In genomic region chrX:95165671-95166127, GRCm38 (mm10) we compare ENCODE assay signal across 8 mouse cellular contexts. TPM values are rescaled to one million over a fixed set of nuclear protein-coding genes. Genes with fewer than 3 reads are reported as not detected.
DNase-seq lines count a peak whose midpoint lies in the region; ATAC-seq and TF ChIP-seq lines count a peak whose summit lies in the region.

No protein-coding gene starts in this region.

- peak overlapping the region; percentile 57 for H3K9ac ChIP-seq in forebrain, postnatal 0 days
- peak overlapping the region; percentile 56 for H3K9ac ChIP-seq in intestine, embryonic 14.5 days (ENCODE audit: low read length)
- peak overlapping the region; percentile 65 for H3K9ac ChIP-seq in stomach, postnatal 0 days (ENCODE audit: low read length)

- peak; percentile 16 for ATAC-seq in forebrain, postnatal 0 days
- ATAC-seq in intestine, embryonic 14.5 days (replicated peaks; ENCODE audit: low FRiP score, low TSS enrichment, low read depth) = peak; percentile 41
- ATAC-seq in stomach, postnatal 0 days (ENCODE audit: low FRiP score, low TSS enrichment) = peak; percentile 41

- H3K4me3 ChIP-seq in forebrain, postnatal 0 days (ENCODE audit: low read depth, low read length) = peak overlapping the region; percentile 47
- peak overlapping the region; percentile 47 for H3K4me3 ChIP-seq in intestine, embryonic 14.5 days (ENCODE audit: low read depth, low read length)
- H3K4me3 ChIP-seq in stomach, postnatal 0 days (ENCODE audit: low read depth, low read length) = peak overlapping the region; percentile 54

- peak overlapping the region; percentile 87 for H3K27ac ChIP-seq in forebrain, postnatal 0 days (ENCODE audit: low read depth, low read length)
- H3K27ac ChIP-seq in intestine, embryonic 14.5 days (ENCODE audit: low read depth) = peak overlapping the region; percentile 78
- peak overlapping the region; percentile 75 for H3K27ac ChIP-seq in stomach, postnatal 0 days (replicated peaks)

- H3K4me1 ChIP-seq in forebrain, postnatal 0 days (ENCODE audit: insufficient read depth) = no peaks in the 10 kb centered on the region
- H3K4me1 ChIP-seq in intestine, embryonic 14.5 days (replicated peaks; ENCODE audit: control insufficient read depth, insufficient read depth, low read length) = 0 out of 2 replicates have a peak, but pooled peaks cover 3% of the 10 kb centered on the region
- no peaks in the 10 kb centered on the region for H3K4me1 ChIP-seq in stomach, postnatal 0 days (replicated peaks; ENCODE audit: control insufficient read depth, insufficient read depth)

- peak overlapping the region; percentile 61 for H3K4me2 ChIP-seq in forebrain, postnatal 0 days (ENCODE audit: low read depth)
- H3K4me2 ChIP-seq in intestine, embryonic 14.5 days (ENCODE audit: low read length) = peak overlapping the region; percentile 63
- H3K4me2 ChIP-seq in stomach, postnatal 0 days (replicated peaks; ENCODE audit: low read depth) = peak overlapping the region; percentile 60

- H3K9me3 ChIP-seq in forebrain, postnatal 0 days (ENCODE audit: low read length) = no peaks in the 10 kb centered on the region
- H3K9me3 ChIP-seq in intestine, embryonic 14.5 days (ENCODE audit: control insufficient read depth, low read length) = no peaks in the 10 kb centered on the region
- H3K9me3 ChIP-seq in stomach, postnatal 0 days (ENCODE audit: control insufficient read depth, low read length) = no peaks in the 10 kb centered on the region

- TF ChIP-seq CTCF in forebrain, postnatal 0 days (IDR thresholded peaks at IDR 0.05; ENCODE audit: low read depth) = no peak
- no peak for TF ChIP-seq CTCF in stomach, postnatal 0 days (IDR thresholded peaks at IDR 0.05; ENCODE audit: low read depth)

- TF ChIP-seq EP300 in stomach, postnatal 0 days (optimal IDR thresholded peaks at IDR 0.05) = no peak

- 32% methylated on average over 9 of the region's 9 CpGs for WGBS in forebrain, postnatal 0 days
- 26% methylated on average over 9 of the region's 9 CpGs for WGBS in intestine, embryonic 14.5 days
- 23% methylated on average over 9 of the region's 9 CpGs for WGBS in stomach, postnatal 0 days

- no peaks in the 10 kb centered on the region for H3K27me3 ChIP-seq in forebrain, postnatal 0 days (ENCODE audit: insufficient read depth, low read length)
- 0 out of 2 replicates have a peak, but pooled peaks cover 7% of the 10 kb centered on the region for H3K27me3 ChIP-seq in intestine, embryonic 14.5 days (replicated peaks; ENCODE audit: control insufficient read depth, insufficient read depth, low read length)
- H3K27me3 ChIP-seq in stomach, postnatal 0 days (ENCODE audit: control insufficient read depth, insufficient read depth, low read length) = no peaks in the 10 kb centered on the region

- no peaks in the 10 kb centered on the region for H3K36me3 ChIP-seq in forebrain, postnatal 0 days (ENCODE audit: insufficient read depth)
- H3K36me3 ChIP-seq in intestine, embryonic 14.5 days (ENCODE audit: control insufficient read depth, insufficient read depth, low read length) = no peaks in the 10 kb centered on the region
- no peaks in the 10 kb centered on the region for H3K36me3 ChIP-seq in stomach, postnatal 0 days (ENCODE audit: control insufficient read depth, insufficient read depth, low read length)

- peak; percentile 3 for DNase-seq in embryo, embryonic 10 days (ENCODE audit: low spot score)
- no peak for DNase-seq in embryo, embryonic 9.5 days (ENCODE audit: extremely low spot score)
- peak; percentile 46 for DNase-seq in 416B (ENCODE audit: low read depth)
- peak; percentile 19 for DNase-seq in cerebellum, adult 11 months
- DNase-seq in forebrain, postnatal 0 days = no peak
- DNase-seq in intestine, embryonic 14.5 days (ENCODE audit: low spot score) = peak; percentile 54
- peak; percentile 10 for DNase-seq in lung, postnatal 10 days
- peak; percentile 18 for DNase-seq in stomach, postnatal 0 days (ENCODE audit: low spot score)

RNA-seq across cellular contexts. Expression of gene Arhgef9, which starts 31.0 kb away (rescaled TPM):
- 66.4 and 71.1 TPM in 2 replicates for total RNA-seq in forebrain, postnatal 0 days (2014; rRNA removed)
- polyA plus RNA-seq in forebrain, postnatal 0 days (2015; fragmentation: Nextera tagmentation; extraction: Ambion mirVana) = 28.3 and 30.5 TPM in 2 replicates
- 10.8 and 11.9 TPM in 2 replicates for polyA plus RNA-seq in intestine, embryonic 14.5 days (2014; fragmentation: Nextera tagmentation; extraction: Ambion mirVana)
- polyA plus RNA-seq in stomach, postnatal 0 days (2015; fragmentation: Nextera tagmentation; extraction: Ambion mirVana) = 5.4 and 6.2 TPM in 2 replicates

Comparison
In these comparisons a context has a peak if more than half of its experiments do, and no peak if none do; other contexts are left out.
1. DNase-seq: peak in embryo, embryonic 10 days (single experiment), 416B (single experiment), cerebellum, adult 11 months (single experiment), intestine, embryonic 14.5 days (single experiment), lung, postnatal 10 days (single experiment) and stomach, postnatal 0 days (single experiment); none in embryo, embryonic 9.5 days (single experiment) and forebrain, postnatal 0 days (single experiment).
2. Peak in every context shown above with its lines, with median percentiles within 50 percentile points of each other: ATAC-seq, H3K27ac ChIP-seq, H3K4me2 ChIP-seq, H3K4me3 ChIP-seq and H3K9ac ChIP-seq.